Mouse (Mus musculus) liver, embryonic 14.5 days (tissue): ENCODE measurements around the gene Pi4k2b. TPM values are rescaled to one million over a fixed set of nuclear protein-coding genes. Genes with fewer than 3 reads are reported as not detected.

ENCODE experiments used
- ATAC-seq: fragments of 200-750 bp; cut with Nextera tagmentation; 2 replicates; pipeline ENCODE4 v1.8.0; 2017; ENCODE audit warnings: moderate number of reproducible peaks, mild to moderate bottlenecking, moderate library complexity; ENCODE audit not compliant: insufficient read depth
- DNase-seq, 3 experiments: peaks; one replicate each; pipeline ENCODE4 v3.0.0-alpha.2; 2012 to 2013; ENCODE audit warnings: low read depth in 3 of 3, low spot score in 3 of 3
- H3K27ac ChIP-seq: fragments of 300-500 bp; sonication (generic); 2 replicates; pipeline ENCODE4 v1.5.1; 2014; ENCODE audit warnings: moderate library complexity, mild to moderate bottlenecking, control low read depth, inconsistent platforms
- H3K27me3 ChIP-seq: fragments of 300-500 bp; sonication (generic); 2 replicates; pipeline ENCODE4 v1.6.1; 2014; ENCODE audit warnings: mild to moderate bottlenecking, low read length, moderate library complexity; ENCODE audit not compliant: control insufficient read depth, insufficient read depth
- H3K36me3 ChIP-seq: fragments of 300-500 bp; sonication (generic); replicated peaks from 2 replicates; pipeline ENCODE4 v1.6.1; 2014; ENCODE audit warnings: low read depth; ENCODE audit not compliant: control insufficient read depth, insufficient read depth
- H3K4me1 ChIP-seq, 2 experiments: fragments of 200-500 bp in 1 of 2; fragments of 300-500 bp in 1 of 2; sonication (generic) in 1 of 2; replicated peaks; 2 replicates each; pipeline ENCODE4 v1.6.1; 2012 to 2014; ENCODE audit warnings: antibody characterized with exemption in 1 of 2, inconsistent platforms in 1 of 2, low read length in 1 of 2; ENCODE audit not compliant: control insufficient read depth in 2 of 2, insufficient read depth in 2 of 2
- H3K4me2 ChIP-seq: fragments of 300-500 bp; sonication (generic); 2 replicates; pipeline ENCODE4 v1.6.1; 2014; ENCODE audit warnings: low read depth, mild to moderate bottlenecking, control low read depth, moderate library complexity
- H3K4me3 ChIP-seq, 2 experiments: fragments of 200-500 bp in 1 of 2; fragments of 300-500 bp in 1 of 2; sonication (generic) in 1 of 2; 2 replicates each; pipeline ENCODE4 v1.5.1; 2012 to 2014; ENCODE audit warnings: low read depth in 2 of 2, low read length in 2 of 2, mild to moderate bottlenecking in 2 of 2, control low read depth in 1 of 2, inconsistent platforms in 1 of 2, moderate library complexity in 1 of 2; ENCODE audit not compliant: insufficient read depth in 1 of 2
- H3K9ac ChIP-seq: fragments of 300-500 bp; sonication (generic); replicated peaks from 2 replicates; pipeline ENCODE4 v1.6.1; 2014; ENCODE audit warnings: mild to moderate bottlenecking, control low read depth, moderate library complexity
- H3K9me3 ChIP-seq: fragments of 300-500 bp; sonication (generic); 2 replicates; pipeline ENCODE4 v1.6.1; 2016; ENCODE audit warnings: low read length, mixed read lengths; ENCODE audit not compliant: control insufficient read depth
- CTCF ChIP-seq: IDR thresholded peaks from 2 replicates; pipeline ENCODE4 v1.5.1; 2016; ENCODE audit warnings: antibody characterized with exemption, low read depth, control low read depth
- EP300 ChIP-seq: IDR thresholded peaks from 2 replicates; pipeline ENCODE4 v1.6.1; 2016; ENCODE audit warnings: antibody characterized with exemption, low read depth
- WGBS: fragments of 180-500 bp; shearing (Covaris S2); extraction: QIAGEN DNeasy Blood & Tissue Kit; methylation state at CpG from one replicate; pipeline ENCODE4 v1.1.7; 2014; ENCODE audit not compliant: insufficient replicate concordance; 5-methylcytosine and 5-hydroxymethylcytosine counted together
- polyA plus RNA-seq, 2 experiments: library from polyadenylated mRNA; depleted of rRNA in 1 of 2; stranded (reverse) in 1 of 2; unstranded in 1 of 2; fragments of >200 nt; fragmentation: Nextera tagmentation in 1 of 2; extraction: Ambion mirVana in 1 of 2; gene quantifications; 2 replicates each; pipeline versions ENCODE4 v1.2.1 to v1.2.3; 2012 to 2014

Gene Pi4k2b
- polyA plus RNA-seq, 2 experiments: 10.7 to 21.7 TPM

DNA sequence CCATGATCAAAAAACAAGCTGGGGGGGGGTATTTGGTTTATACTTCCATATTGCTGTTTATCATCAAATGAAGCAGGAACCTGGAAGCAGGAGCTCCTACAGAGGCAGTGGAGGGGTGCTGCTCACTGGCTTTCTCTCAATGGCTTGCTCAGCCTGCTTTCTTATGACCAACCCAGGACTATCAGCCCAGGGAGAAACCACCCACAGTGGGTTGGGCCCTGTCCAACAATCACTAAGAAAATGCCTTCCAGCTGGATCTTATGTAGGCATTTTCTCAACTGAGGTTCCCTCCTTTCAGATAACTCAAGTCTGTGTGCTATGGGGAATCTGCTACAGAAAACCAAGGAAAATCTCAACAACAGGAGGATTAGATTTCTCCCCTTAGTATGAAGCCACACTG, 12.8 kb downstream of the Pi4k2b start:
- DNase-seq (no peak), ATAC-seq (no peak)
- H3K27ac ChIP-seq: no peak overlapping the region
- H3K9me3 ChIP-seq: no peaks in the 10 kb centered on the region
- no peak overlapping the region for H3K4me2 ChIP-seq
- peaks cover 4% of the 10 kb centered on the region; the same call in 1 of the 2 replicates for H3K36me3 ChIP-seq
- no peak for TF ChIP-seq EP300
- H3K4me3 ChIP-seq: no peak overlapping the region
- no peaks in the 10 kb centered on the region for H3K4me1 ChIP-seq
- H3K27me3 ChIP-seq: no peaks in the 10 kb centered on the region
- no peak overlapping the region for H3K9ac ChIP-seq

- Histone ChIP-seq H3K4me3 (no peak overlapping the region), H3K27ac (no peak overlapping the region), H3K36me3 (peaks cover 4% of the 10 kb centered on the region; the same call in 1 of the 2 replicates), H3K4me2 (no peak overlapping the region), H3K27me3 (no peaks in the 10 kb centered on the region), H3K9ac (no peak overlapping the region), H3K9me3 (no peaks in the 10 kb centered on the region), H3K4me1 (no peaks in the 10 kb centered on the region)
- no peak for ATAC-seq
- TF ChIP-seq CTCF: no peak
- no peak for TF ChIP-seq EP300
- DNase-seq: no peak
- 82% methylated on average over 3 of the region's 3 CpGs for WGBS
These were observed 14.0 kb downstream of the Pi4k2b start for GRCm38 (mm10) chr5:52755337-52755736.

- H3K27me3 ChIP-seq: no peaks in the 10 kb centered on the region
- peaks cover 4% of the 10 kb centered on the region; the same call in 1 of the 2 replicates for H3K36me3 ChIP-seq
- H3K9me3 ChIP-seq: no peaks in the 10 kb centered on the region
- H3K4me1 ChIP-seq: no peaks in the 10 kb centered on the region
- WGBS: 79% methylated on average over 6 of the region's 6 CpGs
- no peak for TF ChIP-seq EP300
- TF ChIP-seq CTCF: no peak
- DNase-seq (no peak), ATAC-seq (no peak)
- H3K4me2 ChIP-seq: no peak overlapping the region
- no peak overlapping the region for H3K27ac ChIP-seq
- H3K4me3 ChIP-seq: no peak overlapping the region
- H3K9ac ChIP-seq: no peak overlapping the region
These were observed 14.6 kb downstream of the Pi4k2b start for GRCm38 (mm10) chr5:52755989-52756388.

GRCm38 (mm10) chr5:52762586-52762985, 21.2 kb downstream of the Pi4k2b start:
- Histone ChIP-seq H3K36me3 (peaks cover 17% of the 10 kb centered on the region), H3K4me2 (no peak overlapping the region), H3K4me1 (no peaks in the 10 kb centered on the region), H3K9ac (no peak overlapping the region), H3K4me3 (no peak overlapping the region), H3K27me3 (no peaks in the 10 kb centered on the region), H3K9me3 (no peaks in the 10 kb centered on the region), H3K27ac (no peak overlapping the region)
- DNase-seq (no peak), ATAC-seq (no peak)
- 88% methylated on average over 7 of the region's 7 CpGs for WGBS
- TF ChIP-seq EP300: no peak
- TF ChIP-seq CTCF: no peak

- DNase-seq (no peak), ATAC-seq (no peak)
- no peak overlapping the region for H3K4me2 ChIP-seq
- H3K9ac ChIP-seq: no peak overlapping the region
- H3K36me3 ChIP-seq: peaks cover 3% of the 10 kb centered on the region
- no peak overlapping the region for H3K27ac ChIP-seq
- 78% methylated on average over 5 of the region's 5 CpGs for WGBS
- TF ChIP-seq CTCF (no peak), EP300 (no peak)
- peaks cover 20 to 25% of the 10 kb centered on the region in 2 experiments for H3K4me1 ChIP-seq
- H3K27me3 ChIP-seq: no peaks in the 10 kb centered on the region
- H3K4me3 ChIP-seq: no peak overlapping the region
- no peaks in the 10 kb centered on the region for H3K9me3 ChIP-seq
These were observed 32.9 kb downstream of the Pi4k2b start for GRCm38 (mm10) chr5:52774267-52774666.

DNA sequence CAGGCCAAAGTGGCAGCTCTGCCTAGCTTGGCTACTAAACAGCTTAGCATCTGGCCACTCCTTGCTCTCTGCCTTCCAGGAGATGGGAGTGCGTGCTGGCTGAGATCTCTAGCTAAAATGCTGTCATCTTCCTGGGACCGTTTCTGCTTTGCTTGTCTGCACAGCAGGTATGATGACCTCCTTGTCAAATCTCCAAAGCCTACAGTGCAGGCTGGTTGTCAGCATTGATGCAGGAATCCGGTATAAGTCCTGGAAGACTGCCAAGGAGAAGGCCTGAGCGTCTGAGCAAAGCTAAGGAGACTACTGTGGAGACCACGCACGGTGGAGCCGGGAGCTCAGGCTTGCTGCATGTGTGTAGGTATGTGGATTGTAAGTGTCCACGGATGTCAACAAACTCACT, 33.9 kb downstream of the Pi4k2b start, which contains the start of gene Zcchc4:
Zcchc4 (plus strand) TSS at position 173 of the 400 bp plus-strand sequence.
- H3K27me3 ChIP-seq: no peaks in the 10 kb centered on the region
- H3K4me3 ChIP-seq: no peak within 1 kb of the TSS
- 82% methylated on average over 8 of the region's 8 CpGs for WGBS
- H3K9ac ChIP-seq: no peak within 1 kb of the TSS
- no peak for DNase-seq
- peak within 1 kb of the TSS; percentile 75 for H3K27ac ChIP-seq
- peak within 1 kb of the TSS; percentile 34 for H3K4me2 ChIP-seq
- no peak for ATAC-seq
- H3K36me3 ChIP-seq: no peaks in the 10 kb centered on the region; the same call in 1 of the 2 replicates
- H3K4me1 ChIP-seq: peaks cover 20 to 25% of the 10 kb centered on the region in 2 experiments
- H3K9me3 ChIP-seq: no peaks in the 10 kb centered on the region
- no peak for TF ChIP-seq CTCF
- TF ChIP-seq EP300: no peak
